Mouse (Mus musculus) lung, postnatal 14 days (tissue): ENCODE measurements around the gene Cckbr.
"Not testable (repeated sequence)": the region's sequence is repeated elsewhere in the genome, so short reads cannot be mapped to it uniquely, and the experiment has no call there.

Experiments used
- DNase-seq: peaks from one replicate; pipeline ENCODE4 v3.0.0; 2021

Gene Cckbr

GRCm38 (mm10) chr7:105437979-105438772 is 12.6 kb downstream of the Cckbr start:
- DNase-seq, result no peak

GRCm38 (mm10) chr7:105441426-105441825 is 15.9 kb downstream of the Cckbr start:
- no peak for DNase-seq

- no peak for DNase-seq
Measured at GRCm38 (mm10) chr7:105445076-105445475, 19.5 kb downstream of the Cckbr start.

GRCm38 (mm10) chr7:105453345-105453744 is 27.8 kb downstream of the Cckbr start:
- DNase-seq, result not testable (repeated sequence)

DNA sequence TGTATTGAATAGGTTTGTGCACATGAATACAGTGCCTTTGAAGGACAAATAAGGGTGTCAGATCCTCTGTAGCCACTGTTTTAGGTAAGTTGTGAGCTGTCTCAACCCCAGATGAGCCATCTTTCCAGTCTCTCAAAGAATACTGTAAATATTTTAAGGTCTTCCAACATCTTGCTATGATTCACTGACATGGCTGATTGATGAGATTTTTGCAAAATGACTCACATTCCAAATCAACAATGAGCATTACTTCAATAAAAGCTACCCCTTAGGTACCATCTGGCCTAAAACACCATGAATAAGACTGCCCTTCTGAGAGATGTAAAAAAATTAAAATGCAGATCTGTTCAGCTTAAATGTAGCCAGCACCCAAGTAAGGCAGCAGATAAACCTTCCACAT is 33.0 kb downstream of the Cckbr start:
- DNase-seq, result no peak

DNA sequence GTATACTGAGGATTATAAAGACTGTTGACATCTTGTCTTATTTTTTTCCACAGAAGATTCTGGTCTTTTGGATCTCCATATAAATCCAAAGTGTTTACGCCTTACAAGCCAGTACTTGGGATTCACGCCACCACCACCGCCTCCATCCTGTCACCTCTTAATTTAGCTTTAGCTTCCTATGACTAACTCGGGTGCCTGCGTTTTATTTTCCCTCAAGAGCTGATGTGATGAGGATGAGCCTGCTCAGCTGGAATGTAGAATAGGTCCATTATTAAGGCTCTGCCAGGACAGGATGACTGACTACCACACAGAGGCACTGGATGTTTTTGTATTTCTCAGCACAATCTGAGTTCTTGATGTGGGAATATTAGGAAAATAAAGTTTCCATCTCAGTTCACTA is 40.0 kb downstream of the Cckbr start:
- DNase-seq, result not testable (repeated sequence)

DNA sequence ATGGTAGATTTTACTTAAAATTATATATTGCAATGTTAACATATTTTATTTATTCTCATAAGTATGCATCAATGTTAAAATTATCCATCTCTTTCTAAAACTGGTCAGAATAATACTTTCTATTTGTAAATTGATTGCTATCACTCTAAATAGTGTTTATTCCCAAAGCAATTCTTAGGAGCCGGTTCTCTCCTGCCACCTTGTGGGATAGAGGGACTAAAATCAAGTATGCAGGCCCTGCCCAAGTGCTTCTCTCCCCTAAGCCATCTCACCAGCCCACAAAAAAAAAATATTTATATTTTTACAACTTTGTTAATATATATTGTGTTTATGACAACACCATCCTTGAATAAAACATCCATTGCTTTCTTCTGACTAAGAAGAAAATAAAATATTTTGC is 47.1 kb downstream of the Cckbr start:
- no peak for DNase-seq

DNA sequence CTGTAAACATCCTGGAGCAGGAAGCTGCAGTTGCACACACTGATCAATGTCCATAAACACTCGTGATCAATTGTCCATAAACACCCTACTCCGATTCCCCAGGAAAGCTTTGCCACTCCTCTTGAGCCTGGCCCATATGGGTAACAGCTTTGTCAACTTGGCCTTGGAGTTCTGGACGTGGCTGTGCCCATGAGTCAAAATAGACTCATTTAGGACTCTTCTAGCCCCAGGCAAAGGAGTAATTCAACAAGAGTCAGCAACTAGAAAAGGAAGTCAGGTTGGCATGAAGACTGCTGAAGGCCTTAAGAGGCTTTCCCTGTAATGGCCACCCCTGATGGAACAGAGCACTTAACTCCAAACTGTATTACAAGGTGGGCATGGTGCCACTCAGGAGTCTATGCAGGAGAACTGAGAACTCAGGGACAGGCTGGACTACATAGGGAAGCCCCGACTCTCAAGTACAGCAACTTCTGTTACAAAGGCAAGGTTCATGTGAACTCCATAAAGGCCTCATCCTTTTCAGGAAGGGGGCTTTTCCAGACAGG is 49.3 kb downstream of the Cckbr start:
- no peak for DNase-seq

GRCm38 (mm10) chr7:105475396-105475949 is 49.9 kb downstream of the Cckbr start:
- DNase-seq, result no peak

GRCm38 (mm10) chr7:105476683-105477432 is 51.3 kb downstream of the Cckbr start:
- DNase-seq, result no peak

GRCm38 (mm10) chr7:105477433-105477700 is 51.8 kb downstream of the Cckbr start:
- DNase-seq, result no peak

DNA sequence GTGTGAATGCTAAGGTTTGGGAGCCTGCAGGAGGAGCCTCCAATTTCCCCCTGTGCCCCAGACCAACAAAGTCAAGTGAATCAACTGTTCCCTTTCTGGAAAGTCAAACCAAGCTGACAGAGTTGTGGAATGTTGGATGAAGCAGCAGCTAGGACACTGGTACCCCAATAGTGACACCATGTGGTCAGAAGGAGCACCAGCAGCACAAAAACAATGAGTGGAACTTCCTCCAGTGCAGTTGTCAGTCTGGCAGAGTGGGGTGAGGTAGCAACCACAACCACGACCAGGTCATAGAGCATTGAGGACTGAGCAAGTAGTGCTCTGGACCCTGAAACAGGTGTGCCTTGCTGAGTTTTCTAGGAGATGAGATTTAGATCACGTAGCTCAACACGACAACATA is 52.3 kb downstream of the Cckbr start:
- peak; percentile 48 for DNase-seq

DNA sequence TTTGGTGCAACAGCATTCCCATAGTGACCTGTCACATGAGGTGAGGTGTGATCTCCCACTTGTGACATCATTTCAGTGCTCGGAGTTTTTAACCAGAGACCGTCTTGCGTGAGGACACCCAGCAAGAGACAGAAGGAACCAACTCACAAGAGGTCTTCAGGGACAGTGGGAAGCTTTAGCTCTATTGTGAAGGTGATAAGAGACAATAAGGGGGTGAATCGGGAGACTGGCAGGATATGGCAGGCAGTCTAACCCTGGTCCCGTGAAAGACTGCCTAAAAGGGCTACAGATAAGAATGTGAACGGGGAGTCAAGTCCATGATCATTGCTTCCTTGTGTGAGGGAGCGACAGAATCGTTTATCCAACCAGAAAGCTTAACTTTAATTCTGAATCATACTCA is 52.8 kb downstream of the Cckbr start:
- no peak for DNase-seq

DNA sequence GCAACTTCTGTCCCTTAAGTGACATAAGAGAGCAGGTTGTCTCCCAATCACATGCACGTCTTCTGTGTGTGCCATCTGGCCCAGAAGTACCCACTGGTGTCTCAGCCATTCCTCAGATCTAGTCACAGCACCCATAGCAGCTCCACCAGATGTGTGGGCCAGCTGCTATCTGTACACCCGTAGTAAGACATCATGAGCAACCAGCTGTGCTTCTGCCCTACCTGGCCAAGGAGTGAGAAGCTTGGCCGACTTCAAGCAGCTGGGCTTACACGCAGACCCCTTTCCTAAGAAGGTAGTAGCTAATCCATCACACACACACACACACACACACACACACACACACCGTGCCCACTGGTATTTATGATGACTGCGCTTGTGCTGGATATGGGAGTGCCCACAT is 53.7 kb downstream of the Cckbr start:
- DNase-seq, result no peak

DNA sequence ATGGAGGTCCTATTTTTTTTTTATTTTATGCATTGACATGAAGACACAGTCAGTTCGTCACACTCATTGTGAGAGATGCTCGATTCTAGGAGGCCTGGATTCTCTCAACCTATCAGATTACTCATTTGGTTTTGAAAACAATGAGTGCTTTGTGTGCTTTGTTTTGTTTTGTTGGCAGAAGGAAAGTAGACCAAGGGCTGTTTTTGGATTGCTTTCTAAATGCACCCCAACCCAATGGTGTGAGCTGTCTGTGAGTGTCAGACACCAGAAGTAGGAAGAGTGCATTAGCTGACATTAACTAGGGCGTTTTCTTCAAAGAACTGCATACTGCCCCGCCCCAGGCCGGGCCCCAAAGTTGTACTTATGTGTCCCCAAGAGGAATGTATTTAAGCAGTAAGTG is 54.5 kb downstream of the Cckbr start:
- DNase-seq, result no peak

- peak; percentile 51 for DNase-seq
Measured at GRCm38 (mm10) chr7:105480561-105481504, 55.3 kb downstream of the Cckbr start.

DNA sequence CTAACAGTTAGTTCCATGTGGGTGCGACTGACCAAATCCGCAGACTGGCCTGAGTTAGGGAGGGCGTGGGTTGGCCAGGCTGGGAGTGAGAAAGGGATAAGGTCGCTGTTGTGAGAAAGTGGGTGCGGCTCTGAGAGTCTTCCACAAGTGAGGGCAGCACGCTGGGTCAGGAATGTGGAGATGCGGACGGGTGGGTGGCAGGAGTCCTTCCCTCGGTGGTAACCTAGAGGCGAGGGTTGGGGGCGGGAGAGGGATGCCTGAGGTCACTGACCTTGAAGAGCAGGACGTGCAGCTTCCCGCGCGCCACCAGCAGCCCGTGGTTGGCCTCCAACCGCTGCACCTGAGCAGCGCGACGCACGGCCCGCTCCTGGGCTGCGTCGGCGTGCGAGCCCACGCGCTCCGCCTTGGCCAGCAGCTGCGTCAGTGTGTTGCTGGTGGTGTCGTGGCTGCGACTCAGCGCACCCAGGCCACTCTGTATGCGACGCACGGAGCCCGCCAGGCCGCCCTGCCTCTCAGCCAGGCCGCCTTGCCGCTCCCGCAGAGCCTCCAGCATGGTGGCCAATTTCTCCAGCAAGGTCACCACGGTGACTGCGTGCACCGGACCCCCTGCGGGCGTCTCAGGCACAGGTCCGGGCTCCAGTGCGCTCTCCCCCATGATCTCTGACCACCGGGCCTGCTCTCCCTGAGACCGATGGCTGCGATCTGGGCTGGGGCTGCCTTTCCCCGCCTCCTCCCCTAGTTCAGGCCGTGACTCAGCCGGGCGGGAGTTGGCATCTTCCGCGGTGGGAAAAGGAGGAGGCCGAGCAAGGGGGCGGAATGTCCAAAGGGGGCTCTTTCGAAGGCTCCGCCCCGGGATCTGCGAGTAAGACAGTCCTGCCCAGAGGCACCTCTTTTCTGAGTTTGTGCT is 56.2 kb downstream of the Cckbr start, which contains the start of gene Cavin3:
TSS of gene Cavin3 (minus strand) at position 796 of the 907 bp plus-strand sequence.
- DNase-seq, result peak; percentile 80

GRCm38 (mm10) chr7:105482426-105482825 is 56.9 kb downstream of the Cckbr start:
- peak; percentile 46 for DNase-seq

- no peak for DNase-seq
Measured at GRCm38 (mm10) chr7:105485029-105485428, 59.5 kb downstream of the Cckbr start.

- no peak for DNase-seq
Measured at GRCm38 (mm10) chr7:105487104-105487876, 61.8 kb downstream of the Cckbr start.

DNA sequence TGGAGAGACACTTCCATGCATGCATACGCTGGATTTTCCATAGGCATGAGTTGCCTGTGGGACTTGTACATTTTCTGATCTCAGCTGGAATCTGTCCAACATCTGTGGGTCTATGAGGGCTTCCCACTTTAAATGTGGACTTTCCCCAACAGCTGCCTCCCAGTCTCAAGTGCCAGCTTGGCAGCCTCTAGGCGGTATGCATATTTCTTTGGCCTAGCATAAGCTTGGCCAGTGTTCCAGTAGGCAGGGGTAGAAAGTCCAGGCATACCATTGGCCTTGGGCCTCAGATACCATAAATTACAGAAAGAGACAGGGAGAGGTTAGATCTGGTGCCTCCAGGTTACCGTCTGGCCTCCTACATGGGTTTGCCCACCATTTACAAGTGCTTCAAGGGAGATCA is 72.3 kb downstream of the Cckbr start:
- no peak for DNase-seq
